Mouse (Mus musculus): Measurements from ENCODE around the gene Pros1. TPM values are rescaled to one million over a fixed set of nuclear protein-coding genes. Genes with fewer than 3 reads are reported as not detected.

The Pros1 gene
- polyA plus RNA-seq, 1 experiment, result 9.5 TPM

DNA sequence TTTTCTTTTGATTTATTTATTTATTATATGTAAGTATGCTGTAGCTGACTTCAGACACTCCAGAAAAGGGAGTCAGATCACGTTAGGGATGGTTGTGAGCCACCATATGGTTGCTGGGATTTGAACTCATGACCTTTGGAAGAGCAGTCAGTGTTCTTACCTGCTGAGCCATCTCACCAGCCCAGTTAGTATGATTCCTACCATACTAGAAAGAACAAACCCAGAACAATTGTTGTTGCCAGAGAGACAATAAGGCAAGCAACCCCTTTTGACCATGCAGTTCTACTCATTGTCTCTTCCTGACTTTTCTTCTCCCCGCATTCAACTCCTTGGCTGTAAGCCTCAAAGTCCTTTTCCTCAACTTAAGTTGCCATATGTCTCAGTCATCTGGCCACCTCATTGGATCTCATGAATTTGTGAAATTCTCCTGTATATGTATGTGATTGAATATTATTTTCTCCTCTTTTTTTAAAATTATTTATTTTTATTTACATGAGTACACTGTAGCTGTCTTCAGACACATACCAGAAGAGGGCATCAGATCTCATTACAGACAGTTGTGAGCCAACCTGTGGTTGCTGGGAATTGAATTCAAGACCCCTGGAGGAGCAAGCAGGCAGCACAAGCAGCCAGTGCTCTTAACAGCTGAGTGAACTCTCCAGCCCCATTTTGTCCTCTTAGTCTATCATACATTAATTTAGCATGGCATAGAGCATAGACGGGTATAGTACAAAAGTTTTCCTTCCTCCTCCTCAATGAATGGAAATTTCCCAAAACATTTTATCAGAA lies 1.4 kb upstream of the Pros1 start:
- 90% methylated on average over 3 of the region's 3 CpGs for WGBS
- Histone ChIP-seq H3K4me1 (ENCODE audit: control insufficient read depth, insufficient read depth, low read length) (no peaks in the 10 kb centered on the region; the same call in 1 of the 2 replicates), H3K36me3 (ENCODE audit: control insufficient read depth, insufficient read depth, low read length) (no peaks in the 10 kb centered on the region), H3K27me3 (replicated peaks; ENCODE audit: control insufficient read depth, insufficient read depth, low read length) (no peaks in the 10 kb centered on the region), H3K27ac (ENCODE audit: insufficient read depth, low read depth, low read length) (no peak overlapping the region), H3K4me3 (ENCODE audit: insufficient read depth, low read depth, low read length) (no peak overlapping the region)
- no peak for DNase-seq
- TF ChIP-seq POLR2A (IDR thresholded peaks at IDR 0.05; ENCODE audit: low read depth, low read length) (no peak), CTCF (conservative IDR thresholded peaks at IDR 0.05; ENCODE audit: insufficient read depth, insufficient read length, low read depth, low read length) (no peak)

- Histone ChIP-seq H3K4me3 (ENCODE audit: insufficient read depth, low read depth, low read length) (peak overlapping the region; percentile 91), H3K36me3 (ENCODE audit: control insufficient read depth, insufficient read depth, low read length) (no peaks in the 10 kb centered on the region), H3K27me3 (replicated peaks; ENCODE audit: control insufficient read depth, insufficient read depth, low read length) (no peaks in the 10 kb centered on the region), H3K27ac (ENCODE audit: insufficient read depth, low read depth, low read length) (0 out of 2 replicates have a peak overlapping the region, but pooled peaks have one; percentile 36), H3K4me1 (ENCODE audit: control insufficient read depth, insufficient read depth, low read length) (no peaks in the 10 kb centered on the region; the same call in 1 of the 2 replicates)
- DNase-seq, result no peak
- TF ChIP-seq CTCF (conservative IDR thresholded peaks at IDR 0.05; ENCODE audit: insufficient read depth, insufficient read length, low read depth, low read length) (no peak), POLR2A (IDR thresholded peaks at IDR 0.05; ENCODE audit: low read depth, low read length) (no peak)
- WGBS, result 21% methylated on average over 3 of the region's 3 CpGs
Observed at GRCm38 (mm10) chr16:62853611-62854126, 438 bp upstream of the Pros1 start.

- no peak for DNase-seq
- H3K4me1 ChIP-seq (ENCODE audit: control insufficient read depth, insufficient read depth, low read length), result no peaks in the 10 kb centered on the region; the same call in 1 of the 2 replicates
- H3K36me3 ChIP-seq (ENCODE audit: control insufficient read depth, insufficient read depth, low read length), result no peaks in the 10 kb centered on the region
- no peak for TF ChIP-seq POLR2A (IDR thresholded peaks at IDR 0.05; ENCODE audit: low read depth, low read length)
- TF ChIP-seq CTCF (conservative IDR thresholded peaks at IDR 0.05; ENCODE audit: insufficient read depth, insufficient read length, low read depth, low read length), result no peak
- no peak overlapping the region for H3K27ac ChIP-seq (ENCODE audit: insufficient read depth, low read depth, low read length)
- no peaks in the 10 kb centered on the region for H3K27me3 ChIP-seq (replicated peaks; ENCODE audit: control insufficient read depth, insufficient read depth, low read length)
- 66% methylated on average over 6 of the region's 6 CpGs for WGBS
- peak overlapping the region; percentile 22; the same call in 1 of the 2 replicates for H3K4me3 ChIP-seq (ENCODE audit: insufficient read depth, low read depth, low read length)
Observed at GRCm38 (mm10) chr16:62855385-62855784, 1.3 kb downstream of the Pros1 start.

DNA sequence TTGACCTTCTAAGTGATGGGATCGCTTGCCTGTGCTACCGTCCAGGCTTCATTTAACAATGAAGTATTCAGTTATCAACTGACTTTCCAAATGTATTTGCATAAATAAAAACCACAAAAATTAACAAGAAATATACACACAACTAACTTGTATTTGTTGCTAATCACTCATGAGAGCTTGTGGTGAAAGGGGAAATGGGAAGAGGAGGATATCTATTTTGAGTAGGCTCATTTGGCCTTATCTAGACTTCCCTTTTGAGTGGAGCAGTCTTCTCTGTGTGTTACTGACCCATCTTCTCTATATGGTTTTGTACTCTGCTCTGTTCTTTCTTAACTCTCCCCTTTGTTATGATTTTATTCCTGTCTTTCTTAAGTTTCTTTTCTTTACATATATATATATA lies 2.2 kb downstream of the Pros1 start:
- H3K27me3 ChIP-seq (replicated peaks; ENCODE audit: control insufficient read depth, insufficient read depth, low read length), result no peaks in the 10 kb centered on the region
- TF ChIP-seq CTCF (conservative IDR thresholded peaks at IDR 0.05; ENCODE audit: insufficient read depth, insufficient read length, low read depth, low read length), result no peak
- TF ChIP-seq POLR2A (IDR thresholded peaks at IDR 0.05; ENCODE audit: low read depth, low read length), result no peak
- no peaks in the 10 kb centered on the region for H3K36me3 ChIP-seq (ENCODE audit: control insufficient read depth, insufficient read depth, low read length)
- no peak overlapping the region for H3K4me3 ChIP-seq (ENCODE audit: insufficient read depth, low read depth, low read length)
- H3K27ac ChIP-seq (ENCODE audit: insufficient read depth, low read depth, low read length), result no peak overlapping the region
- DNase-seq, result no peak
- no peaks in the 10 kb centered on the region; the same call in 1 of the 2 replicates for H3K4me1 ChIP-seq (ENCODE audit: control insufficient read depth, insufficient read depth, low read length)
- WGBS, result 88% methylated on average over 2 of the region's 2 CpGs

- WGBS, result 88% methylated on average over 2 of the region's 2 CpGs
Observed at GRCm38 (mm10) chr16:62857498-62857897, 3.4 kb downstream of the Pros1 start.

GRCm38 (mm10) chr16:62858018-62858417 lies 3.9 kb downstream of the Pros1 start:
- 83% methylated on average over 1 of the region's 1 CpGs for WGBS
- Histone ChIP-seq H3K27me3 (replicated peaks; ENCODE audit: control insufficient read depth, insufficient read depth, low read length) (no peaks in the 10 kb centered on the region), H3K36me3 (ENCODE audit: control insufficient read depth, insufficient read depth, low read length) (no peaks in the 10 kb centered on the region), H3K4me1 (ENCODE audit: control insufficient read depth, insufficient read depth, low read length) (no peaks in the 10 kb centered on the region; the same call in 1 of the 2 replicates), H3K4me3 (ENCODE audit: insufficient read depth, low read depth, low read length) (no peak overlapping the region), H3K27ac (ENCODE audit: insufficient read depth, low read depth, low read length) (no peak overlapping the region)
- TF ChIP-seq CTCF (conservative IDR thresholded peaks at IDR 0.05; ENCODE audit: insufficient read depth, insufficient read length, low read depth, low read length), result peak; percentile 22; the same call in 1 of the 2 replicates
- no peak for TF ChIP-seq POLR2A (IDR thresholded peaks at IDR 0.05; ENCODE audit: low read depth, low read length)
- DNase-seq, result peak; percentile 23

More at GRCm38 (mm10) chr16:62857498-62857897, 3.4 kb downstream of the Pros1 start:
- H3K27me3 ChIP-seq (replicated peaks; ENCODE audit: control insufficient read depth, insufficient read depth, low read length), result no peaks in the 10 kb centered on the region
- H3K36me3 ChIP-seq (ENCODE audit: control insufficient read depth, insufficient read depth, low read length), result no peaks in the 10 kb centered on the region
- H3K4me3 ChIP-seq (ENCODE audit: insufficient read depth, low read depth, low read length), result no peak overlapping the region
- TF ChIP-seq POLR2A (IDR thresholded peaks at IDR 0.05; ENCODE audit: low read depth, low read length) (no peak), CTCF (conservative IDR thresholded peaks at IDR 0.05; ENCODE audit: insufficient read depth, insufficient read length, low read depth, low read length) (no peak)
- no peaks in the 10 kb centered on the region; the same call in 1 of the 2 replicates for H3K4me1 ChIP-seq (ENCODE audit: control insufficient read depth, insufficient read depth, low read length)
- DNase-seq, result no peak
- no peak overlapping the region for H3K27ac ChIP-seq (ENCODE audit: insufficient read depth, low read depth, low read length)

GRCm38 (mm10) chr16:62860140-62860539 lies 6.0 kb downstream of the Pros1 start:
- TF ChIP-seq CTCF (conservative IDR thresholded peaks at IDR 0.05; ENCODE audit: insufficient read depth, insufficient read length, low read depth, low read length) (no peak), POLR2A (IDR thresholded peaks at IDR 0.05; ENCODE audit: low read depth, low read length) (no peak)
- WGBS, result 89% methylated on average over 1 of the region's 1 CpGs
- DNase-seq, result no peak
- Histone ChIP-seq H3K4me1 (ENCODE audit: control insufficient read depth, insufficient read depth, low read length) (no peaks in the 10 kb centered on the region; the same call in 1 of the 2 replicates), H3K27ac (ENCODE audit: insufficient read depth, low read depth, low read length) (no peak overlapping the region), H3K27me3 (replicated peaks; ENCODE audit: control insufficient read depth, insufficient read depth, low read length) (no peaks in the 10 kb centered on the region), H3K36me3 (ENCODE audit: control insufficient read depth, insufficient read depth, low read length) (no peaks in the 10 kb centered on the region), H3K4me3 (ENCODE audit: insufficient read depth, low read depth, low read length) (no peak overlapping the region)
